11 mouse cellular contexts compared by ENCODE assay signal in the genomic region with DNA sequence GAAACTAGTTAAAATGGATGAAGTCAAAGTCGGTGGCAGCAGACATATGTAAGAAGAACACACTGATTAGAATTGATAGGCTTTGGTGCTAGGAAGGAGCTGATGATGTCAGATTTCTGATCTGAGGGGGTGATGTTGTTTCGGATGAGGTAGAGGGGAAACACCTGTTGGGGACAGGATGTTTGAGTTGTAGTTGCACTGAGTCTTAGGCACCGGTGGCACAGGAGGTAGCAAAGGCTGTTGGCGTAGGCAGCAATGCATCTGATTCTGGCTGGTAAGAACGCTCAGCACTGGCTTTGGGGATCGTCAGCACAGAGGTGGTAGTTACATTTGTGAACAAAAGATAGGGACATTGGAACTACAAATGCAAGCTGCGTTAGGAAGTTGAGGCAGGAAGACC. TPM values are rescaled to one million over a fixed set of nuclear protein-coding genes. Genes with fewer than 3 reads are reported as not detected.
DNase-seq lines count a peak whose midpoint lies in the region; ATAC-seq and TF ChIP-seq lines count a peak whose summit lies in the region.
"Had no signal": no experiment of that assay in that cellular context is flagged by ENCODE, and none has a peak within 500 bp of the region (broad histone marks: within the 10 kb centered on the region; RNA-seq: fewer than 3 reads in every experiment).

No protein-coding gene starts in this region.

- peak; percentile 94 for ATAC-seq in CD4-positive, CD25-positive, alpha-beta regulatory T cell, adult 4 months
- ATAC-seq in liver, postnatal 0 days = no peak
- ATAC-seq: Patski had no signal

- H3K4me2 ChIP-seq in liver, postnatal 0 days (ENCODE audit: low read depth, low read length) = peak overlapping the region; percentile 48

- WGBS in liver, postnatal 0 days (ENCODE audit: insufficient replicate concordance) = 58% methylated on average over 7 of the region's 7 CpGs

- no peak for TF ChIP-seq EP300 in liver, postnatal 0 days (IDR thresholded peaks at IDR 0.05; ENCODE audit: low read depth)

- H3K4me3 ChIP-seq in liver, postnatal 0 days (ENCODE audit: low read depth, low read length) = peak overlapping the region; percentile 35

- H3K4me1 ChIP-seq in liver, postnatal 0 days (ENCODE audit: insufficient read depth) = peaks cover 48% of the 10 kb centered on the region

- no peaks in the 10 kb centered on the region for H3K27me3 ChIP-seq in liver, postnatal 0 days (ENCODE audit: insufficient read depth, low read length)
- H3K27me3 ChIP-seq: Patski had no signal

- 0 out of 2 replicates have a peak, but pooled peaks cover 4% of the 10 kb centered on the region for H3K36me3 ChIP-seq in liver, postnatal 0 days (replicated peaks; ENCODE audit: insufficient read depth, low read length)

- peak overlapping the region; percentile 72 for H3K27ac ChIP-seq in liver, postnatal 0 days (ENCODE audit: low read depth)

- DNase-seq in heart, adult 11 months = peak; percentile 83
- DNase-seq in heart, postnatal 36 days = no peak
- no peak for DNase-seq in liver, postnatal 0 days
- DNase-seq in thymus, postnatal 0 days (ENCODE audit: low spot score) = peak; percentile 80
- DNase-seq in left cerebral cortex, adult 8-10 months (ENCODE audit: low spot score in 2 of 2) = no peak
- DNase-seq in lung, adult 18-20 months = no peak
- DNase-seq in gastrocnemius, adult 18-20 months (ENCODE audit: low spot score) = no peak
- DNase-seq: adrenal gland, adult 8-10 months; kidney, postnatal 36 days had no signal

- H3K9me3 ChIP-seq in liver, postnatal 0 days (ENCODE audit: low read length) = no peaks in the 10 kb centered on the region

- peak overlapping the region; percentile 23; the same call in 1 of the 2 replicates for H3K9ac ChIP-seq in liver, postnatal 0 days (replicated peaks)

- no peak for TF ChIP-seq CTCF in liver, postnatal 0 days (IDR thresholded peaks at IDR 0.05; ENCODE audit: low read depth)

- intact Hi-C loops in heart, postnatal 36 days (cut with DNase I) = no loop called here

RNA-seq across cellular contexts. Expression of gene Tnrc6b, which starts 32.5 kb away (rescaled TPM):
- total RNA-seq in heart, postnatal 36 days (2021) = 10 to 100 TPM; 42.3 to 53.3 TPM
- polyA plus RNA-seq in CD4-positive, CD25-positive, alpha-beta regulatory T cell, adult 4 months (2017; shearing (Covaris generic)) = 10 to 100 TPM; 58.7 to 84.9 TPM
- 6.3 and 9.6 TPM in 2 replicates for polyA plus RNA-seq in liver, postnatal 0 days (2015; fragmentation: Nextera tagmentation; extraction: Ambion mirVana)
- 16.2 and 23.9 TPM in 2 replicates for polyA plus RNA-seq in thymus, postnatal 0 days (2015; fragmentation: Nextera tagmentation; extraction: Ambion mirVana)
- total RNA-seq in left cerebral cortex, adult 8-10 months (2022) = 100 to 1,000 TPM in 3 of 4 experiments, 10 to 100 TPM in 1; 92.1 to 137 (median 115) TPM
- total RNA-seq in gastrocnemius, adult 18-20 months (2021) = 10 to 100 TPM; 43.7 to 48.2 TPM

Comparison
In these comparisons a context has a peak if more than half of its experiments do, and no peak if none do; other contexts are left out.
1. DNase-seq: peak in heart, adult 11 months (single experiment) and thymus, postnatal 0 days (single experiment); none in heart, postnatal 36 days (0 of 2), liver, postnatal 0 days (single experiment), left cerebral cortex, adult 8-10 months (0 of 2), lung, adult 18-20 months (0 of 2) and gastrocnemius, adult 18-20 months (single experiment).